Mouse (Mus musculus) adipocyte (in vitro differentiated cells): ENCODE measurements around the gene Pdia6.

Source experiments
- DNase-seq: peaks from one replicate; pipeline ENCODE4 v3.0.0-alpha.2; 2016; ENCODE audit warnings: low spot score

The Pdia6 gene

DNA sequence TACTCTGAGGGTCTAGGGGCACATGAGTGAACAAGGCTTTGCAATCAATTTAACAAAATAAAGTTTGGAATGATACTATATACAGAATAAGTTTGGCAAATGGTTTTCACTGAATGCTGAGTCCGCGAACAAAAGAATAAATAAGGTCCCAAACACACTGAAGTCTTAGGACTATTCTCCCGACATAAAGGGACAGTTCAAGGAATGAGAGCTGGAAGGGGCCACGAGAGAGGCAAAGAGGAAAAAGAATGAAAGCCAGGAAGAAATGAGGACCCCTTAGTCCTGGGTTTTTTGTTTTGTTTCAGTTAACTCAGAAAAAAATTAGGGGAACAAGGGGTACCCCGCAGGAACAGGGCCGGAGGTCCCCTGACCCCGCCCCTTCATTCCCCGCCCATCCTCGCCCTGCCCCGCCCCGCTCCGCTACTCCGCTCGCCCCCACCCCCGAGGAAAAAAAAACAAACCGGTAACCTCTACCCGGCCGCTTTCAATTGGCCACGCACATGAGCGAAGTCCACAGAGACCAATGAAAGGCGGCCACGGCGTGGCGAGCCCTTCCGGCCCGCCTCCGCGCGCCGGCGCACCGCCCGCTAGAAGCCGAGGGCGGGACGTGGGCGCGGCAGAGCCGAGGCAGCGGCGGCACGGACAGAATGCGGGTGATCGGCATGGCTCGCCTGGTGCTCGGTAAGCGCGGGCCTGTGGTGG lies at the start of gene Pdia6:
Pdia6 (plus strand) TSS at position 575 of the 702 bp plus-strand sequence.
- DNase-seq = peak; percentile 96

DNA sequence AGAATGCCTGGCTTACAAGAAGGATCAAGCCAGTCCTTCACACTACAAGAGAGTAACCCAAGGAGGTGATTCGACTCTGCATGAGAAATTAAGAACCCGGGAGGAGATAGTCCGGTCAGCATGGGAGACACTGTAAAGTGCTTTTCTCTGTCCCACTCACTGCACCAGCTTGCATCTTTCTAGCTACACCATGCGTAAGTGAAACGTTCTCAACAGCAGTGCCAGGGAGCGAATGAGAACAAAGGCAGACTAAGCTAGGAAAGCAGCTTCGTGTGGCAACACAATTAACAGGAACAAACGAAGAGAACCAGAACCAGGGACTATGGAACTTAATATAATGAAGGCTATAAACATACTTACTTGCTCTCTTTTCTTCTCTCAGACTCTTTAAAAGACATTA lies 48.0 kb upstream of the Pdia6 start:
- DNase-seq = no peak

DNA sequence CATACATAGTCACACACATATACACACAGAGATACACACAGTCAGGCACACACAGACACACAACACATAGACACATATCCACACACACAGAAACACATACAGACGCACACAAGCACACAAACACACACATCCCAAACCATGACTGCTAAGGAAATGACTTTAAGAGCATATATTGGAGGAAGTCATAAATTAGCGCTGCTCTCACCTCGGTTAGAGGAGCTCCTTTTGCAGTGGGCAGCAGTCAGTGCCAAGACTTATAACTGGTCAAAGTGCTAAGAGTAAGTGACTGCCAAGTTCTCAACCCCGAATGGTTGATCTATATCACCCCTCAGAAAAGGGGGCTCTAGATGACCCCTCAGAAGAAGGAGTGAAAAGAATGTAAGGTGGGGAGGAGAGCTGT lies 47.2 kb upstream of the Pdia6 start:
- DNase-seq = no peak

DNA sequence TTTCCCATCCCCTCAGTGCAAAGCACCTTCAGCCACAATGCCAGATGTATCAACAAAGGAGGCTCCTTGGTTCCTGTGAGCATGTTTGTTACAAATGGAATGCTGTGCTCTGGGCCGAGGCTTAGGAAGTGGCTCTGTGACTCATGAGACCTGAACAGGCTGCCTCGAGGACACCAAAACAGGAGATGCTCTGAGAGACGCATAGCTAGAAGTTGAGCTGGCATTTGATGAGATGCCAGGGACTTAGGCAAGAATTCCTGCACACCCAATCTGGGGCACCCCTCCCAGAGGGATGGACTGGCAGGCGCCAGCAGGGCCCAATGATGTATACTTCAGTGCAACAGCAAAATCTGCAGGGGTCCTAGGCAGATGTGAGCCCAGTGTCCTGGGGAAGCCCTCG lies 45.7 kb upstream of the Pdia6 start:
- peak; percentile 16 for DNase-seq

DNA sequence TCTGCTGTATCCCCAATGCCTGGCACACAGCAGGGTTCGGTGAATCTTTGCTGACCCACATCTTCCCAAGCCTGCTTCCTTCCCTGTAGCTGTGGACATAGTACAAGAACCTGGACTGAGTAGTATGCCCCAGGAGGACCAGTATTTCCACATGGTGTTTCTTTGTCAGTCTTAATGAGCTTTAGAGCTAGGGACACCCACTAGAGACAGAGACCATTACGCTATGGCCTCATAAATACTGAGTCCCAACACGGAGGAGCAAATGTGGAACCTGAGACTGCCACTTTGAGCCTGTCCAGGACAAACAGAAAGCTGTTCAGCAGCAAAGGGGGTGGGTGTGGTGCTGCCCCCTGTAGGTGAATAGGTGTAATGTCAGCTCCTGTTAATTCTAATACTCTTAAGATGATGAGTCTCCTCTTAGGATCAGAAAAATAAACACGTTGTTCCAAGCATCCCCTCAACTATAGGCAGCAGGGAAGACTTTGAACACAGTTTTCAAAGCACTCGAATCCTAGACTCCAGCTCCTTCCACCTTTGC lies 44.4 kb upstream of the Pdia6 start:
- DNase-seq = peak; percentile 10

DNA sequence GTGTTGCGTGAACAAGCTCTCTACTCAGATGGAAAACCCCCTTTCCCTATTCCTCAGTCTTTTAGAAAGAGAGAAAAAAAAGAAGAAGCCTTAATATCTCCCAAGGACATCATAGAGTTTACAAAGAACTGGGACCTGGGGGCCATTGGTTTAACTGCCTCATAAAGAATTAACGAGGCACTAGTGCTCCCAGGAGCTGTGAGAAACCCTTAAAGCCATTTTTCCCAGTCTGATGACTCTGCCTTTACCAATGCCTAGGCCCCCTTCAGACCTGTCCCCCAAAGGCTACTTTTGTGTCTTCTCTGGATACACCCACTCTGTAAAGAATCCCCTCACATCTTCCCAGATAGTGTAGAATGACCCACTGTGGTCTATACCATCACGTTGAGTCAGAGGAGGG lies 43.3 kb upstream of the Pdia6 start:
- DNase-seq = no peak

DNA sequence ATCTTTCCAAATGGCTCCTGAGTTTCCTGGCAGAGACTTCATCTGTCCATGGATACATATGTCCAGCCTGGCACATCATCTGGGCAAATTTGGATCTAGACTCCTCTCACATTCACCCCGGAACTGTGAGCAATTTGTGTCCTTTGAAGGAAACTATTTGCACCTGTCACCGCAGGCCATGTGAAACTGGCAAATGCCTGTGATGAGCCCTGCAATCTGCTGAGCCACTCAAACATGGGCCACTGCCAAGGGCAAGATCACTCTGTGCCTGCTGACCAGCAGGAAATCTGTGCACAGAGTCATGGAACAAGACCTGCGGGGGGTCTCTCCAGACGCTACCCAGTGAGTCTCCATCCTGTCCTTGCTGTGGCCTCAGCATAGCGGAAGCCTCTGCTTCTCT lies 41.3 kb upstream of the Pdia6 start:
- no peak for DNase-seq

DNA sequence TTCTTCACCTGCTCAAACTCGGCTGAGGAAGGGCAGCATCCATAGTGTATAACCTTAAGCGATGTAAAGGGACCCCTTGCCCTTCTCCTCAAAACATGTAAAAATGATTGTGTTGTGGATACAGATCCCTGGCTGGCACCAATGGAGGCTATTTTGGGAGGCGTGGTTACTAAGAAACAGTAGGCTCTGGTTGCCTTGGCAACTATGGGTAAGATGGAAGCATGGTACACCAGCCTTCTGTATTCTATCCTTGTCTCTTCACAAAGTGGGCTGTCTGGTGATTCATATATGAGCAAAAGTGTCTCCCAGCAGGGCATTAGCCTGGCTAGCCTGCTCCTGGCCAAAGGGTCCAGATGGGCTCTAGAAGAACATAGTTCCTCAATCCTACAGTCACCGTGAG lies 38.4 kb upstream of the Pdia6 start:
- no peak for DNase-seq

DNA sequence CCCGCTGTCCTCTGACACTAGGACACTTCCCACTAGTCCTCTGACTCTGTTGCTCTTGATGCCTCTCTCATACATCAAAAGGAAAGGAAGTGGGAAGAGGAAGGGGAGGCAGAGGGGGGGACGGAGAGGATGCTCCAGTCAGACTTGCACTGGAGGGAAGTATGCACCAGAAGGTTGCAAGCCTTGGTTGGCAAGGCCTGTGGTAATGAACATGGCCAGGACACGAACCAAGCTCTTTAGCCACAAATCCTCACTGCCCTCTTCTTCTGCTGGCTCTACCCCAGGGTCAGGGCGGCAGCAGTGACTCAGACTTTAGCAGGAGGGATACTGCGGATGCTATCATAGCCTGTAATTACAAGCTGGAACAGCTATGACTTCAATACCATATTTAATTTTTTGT lies 35.8 kb upstream of the Pdia6 start:
- no peak for DNase-seq

DNA sequence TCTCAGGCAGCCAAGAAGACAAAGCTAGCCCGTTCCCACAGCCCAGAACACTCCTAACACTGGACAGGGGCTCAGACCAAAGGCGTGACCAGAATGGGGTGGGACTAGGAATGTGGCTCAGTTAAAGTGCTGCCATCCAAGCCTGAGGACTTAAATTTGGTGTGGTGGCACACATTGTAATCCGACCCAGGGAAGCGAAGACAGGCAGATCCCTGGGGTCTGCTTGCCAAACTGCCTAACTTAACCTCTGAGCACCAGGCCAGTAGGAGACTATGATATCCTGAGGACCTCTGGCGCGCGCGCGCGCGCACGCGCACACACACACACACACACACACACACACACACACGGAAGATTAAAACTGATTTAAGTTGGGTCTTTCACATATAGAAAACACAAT lies 34.8 kb upstream of the Pdia6 start:
- DNase-seq = no peak

DNA sequence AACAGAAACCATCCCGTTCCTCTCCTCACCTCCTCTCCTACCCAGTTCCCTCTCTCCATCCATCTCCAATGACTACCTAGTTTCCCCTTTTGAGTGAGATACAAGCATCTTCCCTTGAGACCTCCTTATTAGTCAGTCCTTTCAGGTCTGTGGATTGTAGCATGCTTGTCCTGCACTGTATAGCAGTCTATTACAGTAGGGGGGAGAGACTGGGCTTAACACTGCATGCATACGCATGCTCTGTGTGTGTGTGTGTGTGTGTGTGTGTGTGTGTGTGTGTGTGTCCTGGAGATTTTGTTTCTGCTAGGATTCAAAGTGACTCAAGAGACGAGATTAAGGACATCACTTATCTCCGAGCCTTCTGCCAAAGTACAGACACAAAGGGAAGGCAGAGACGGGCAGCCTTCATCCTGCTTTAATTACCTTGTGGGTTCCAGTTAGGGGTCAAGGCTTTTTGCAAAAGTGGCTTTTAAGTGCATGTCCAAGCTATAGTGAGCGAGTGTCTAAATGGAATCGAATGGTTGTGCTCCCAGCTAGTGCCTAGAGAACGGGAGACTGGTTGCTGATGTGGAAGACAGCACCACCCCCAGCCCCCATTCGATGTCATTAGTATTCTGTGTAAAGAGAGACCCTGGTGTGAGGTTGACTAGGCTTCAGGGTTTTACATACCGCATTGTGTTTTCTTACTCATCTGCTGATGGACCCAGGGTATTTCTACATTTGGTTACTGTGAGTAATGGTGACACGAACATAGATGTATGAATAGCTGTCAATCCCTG lies 30.6 kb upstream of the Pdia6 start:
- DNase-seq = no peak

DNA sequence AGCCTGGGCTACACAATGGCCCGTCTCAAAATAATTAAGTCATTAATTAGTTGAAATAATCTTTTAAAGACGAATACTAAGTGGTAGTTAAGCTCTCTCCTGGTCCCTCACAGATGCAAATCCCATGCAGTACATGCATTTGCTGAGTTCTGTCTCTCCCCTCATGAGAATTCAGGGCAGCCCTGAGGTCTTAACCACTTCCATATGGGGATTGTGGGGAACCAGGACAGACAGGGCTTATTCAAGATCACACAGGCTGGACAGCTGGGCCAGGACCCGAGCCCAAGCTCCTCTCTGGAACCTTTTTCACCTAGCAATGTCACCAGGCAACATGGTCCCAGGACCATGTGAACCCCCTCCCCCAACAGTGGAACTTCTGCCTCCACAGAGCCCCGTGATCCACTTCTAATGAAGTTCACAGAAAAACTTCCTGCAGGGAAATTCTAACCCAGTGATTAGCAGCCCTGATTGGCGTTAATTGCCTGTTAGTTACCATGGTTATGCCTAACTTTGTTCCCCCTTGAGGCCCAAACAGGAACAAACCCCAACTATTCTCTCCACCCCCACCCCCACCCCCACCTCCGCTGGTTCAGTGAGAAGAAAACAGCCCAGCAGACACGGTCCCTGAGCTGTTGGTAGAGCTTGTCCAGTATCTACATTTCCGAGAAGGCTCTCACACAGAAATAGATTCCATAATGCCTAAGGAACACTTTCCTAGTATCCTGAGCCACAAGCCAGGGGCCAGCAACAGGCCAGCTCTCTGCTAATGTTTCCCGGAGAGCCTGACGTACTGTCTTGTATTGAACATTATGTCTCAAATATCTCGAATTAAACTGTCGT lies 27.5 kb upstream of the Pdia6 start:
- no peak for DNase-seq

DNA sequence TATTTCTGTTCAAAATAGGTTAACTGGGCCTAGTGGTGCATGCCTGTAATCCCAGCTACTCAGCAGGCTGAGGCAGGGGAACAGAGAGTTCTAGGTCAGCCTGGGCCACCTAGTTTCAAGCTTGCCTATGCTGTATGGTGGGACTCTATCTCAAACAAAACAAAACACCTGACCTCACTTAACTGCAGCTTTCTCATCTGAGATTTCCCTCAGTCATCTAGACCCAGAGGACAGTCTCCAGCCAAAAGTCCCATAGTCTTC lies 27.0 kb upstream of the Pdia6 start:
- DNase-seq = no peak

DNA sequence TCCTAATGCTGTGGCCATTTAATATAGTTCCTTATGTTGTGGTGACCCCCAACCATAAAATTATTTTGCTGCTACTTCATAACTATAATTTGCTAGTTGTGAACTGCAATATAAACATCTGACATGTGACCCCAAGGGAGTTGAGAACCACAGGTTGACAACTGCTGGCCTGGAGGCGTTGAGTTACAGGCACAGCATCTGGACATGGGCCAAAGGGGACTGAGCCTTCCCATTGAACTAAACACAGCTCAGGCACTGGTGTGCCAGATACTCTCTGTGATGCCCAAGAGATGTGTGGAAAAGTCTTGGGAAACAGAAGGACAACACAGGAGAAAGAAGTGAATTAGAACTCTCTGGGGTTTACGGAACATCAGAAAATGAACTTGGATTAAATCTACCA lies 25.3 kb upstream of the Pdia6 start:
- DNase-seq = peak; percentile 18

DNA sequence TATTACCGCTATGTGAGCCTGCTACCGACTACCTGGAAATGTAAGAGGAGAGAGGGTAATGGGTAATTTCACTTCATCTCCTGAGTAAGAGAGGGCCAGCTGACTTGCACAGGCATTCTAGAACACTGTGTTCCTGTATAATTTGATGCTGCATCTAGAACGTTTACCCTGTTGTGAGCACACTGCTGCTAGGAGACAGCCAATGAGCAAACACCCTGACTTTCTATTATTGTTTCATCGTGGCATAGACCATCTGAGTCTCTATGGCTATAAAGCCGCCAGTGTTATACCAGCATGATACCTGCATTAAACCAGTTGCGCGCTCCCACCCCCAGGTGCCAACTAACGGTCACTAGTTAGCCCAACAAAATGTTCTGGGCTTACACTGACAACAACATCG lies 24.7 kb upstream of the Pdia6 start:
- no peak for DNase-seq

DNA sequence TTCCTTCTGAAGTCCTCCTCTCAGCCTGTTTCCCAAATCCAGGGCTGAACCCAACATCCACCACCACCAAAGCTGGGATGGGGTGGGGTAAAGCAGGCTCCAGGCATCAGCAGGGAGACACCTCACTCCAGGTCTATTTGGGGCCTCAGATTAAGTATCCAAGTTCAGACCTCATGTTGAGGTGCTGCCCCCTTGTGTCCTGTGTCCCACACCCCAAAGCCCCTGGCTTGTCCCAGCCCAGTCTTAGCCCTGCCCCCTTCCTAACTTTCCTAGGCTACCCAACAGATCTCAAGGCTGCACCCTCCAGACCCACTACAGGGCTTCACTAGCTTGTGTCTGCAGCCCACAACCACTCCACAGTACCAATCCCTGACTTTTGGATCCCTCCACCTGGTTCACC lies 24.3 kb upstream of the Pdia6 start:
- no peak for DNase-seq

DNA sequence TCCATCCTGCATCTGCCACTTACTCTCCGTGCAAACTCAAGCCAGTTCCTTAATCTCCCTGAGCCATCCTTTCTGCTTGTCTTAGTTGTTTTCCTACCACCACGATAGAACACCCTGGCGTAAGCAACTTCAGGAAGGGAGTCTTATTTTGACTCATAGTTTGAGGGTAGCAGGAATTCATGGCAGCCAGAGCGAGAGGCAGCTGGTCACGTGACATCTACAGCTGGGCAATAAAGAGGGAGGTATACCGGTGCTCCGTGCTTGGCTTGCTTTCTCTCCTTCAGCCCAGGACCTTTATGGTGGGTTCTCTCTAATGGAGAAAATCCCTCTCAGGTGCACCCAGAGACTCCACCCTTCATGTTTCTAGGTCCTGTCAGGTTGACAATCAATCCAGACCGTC lies 15.4 kb upstream of the Pdia6 start:
- DNase-seq = no peak

DNA sequence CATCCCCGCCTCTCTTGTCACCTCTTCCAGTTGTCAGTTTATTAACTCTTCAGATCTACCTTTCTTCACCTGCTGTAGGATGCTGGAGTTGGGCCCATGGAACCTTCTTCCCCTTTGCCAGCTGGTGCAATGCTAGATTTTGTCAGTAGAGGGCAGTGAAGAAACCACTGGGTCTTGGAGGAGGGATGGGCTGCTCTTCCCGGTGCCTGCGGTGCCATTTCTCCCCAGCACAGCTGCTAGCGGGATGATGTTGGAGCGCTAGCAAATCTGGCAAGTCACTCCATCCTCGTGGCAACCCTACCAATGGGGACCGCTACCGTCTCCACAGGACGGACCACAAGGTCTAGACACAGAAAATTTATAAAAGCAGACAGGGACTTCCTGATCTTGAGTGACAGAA lies 13.3 kb upstream of the Pdia6 start:
- DNase-seq = peak; percentile 55

DNA sequence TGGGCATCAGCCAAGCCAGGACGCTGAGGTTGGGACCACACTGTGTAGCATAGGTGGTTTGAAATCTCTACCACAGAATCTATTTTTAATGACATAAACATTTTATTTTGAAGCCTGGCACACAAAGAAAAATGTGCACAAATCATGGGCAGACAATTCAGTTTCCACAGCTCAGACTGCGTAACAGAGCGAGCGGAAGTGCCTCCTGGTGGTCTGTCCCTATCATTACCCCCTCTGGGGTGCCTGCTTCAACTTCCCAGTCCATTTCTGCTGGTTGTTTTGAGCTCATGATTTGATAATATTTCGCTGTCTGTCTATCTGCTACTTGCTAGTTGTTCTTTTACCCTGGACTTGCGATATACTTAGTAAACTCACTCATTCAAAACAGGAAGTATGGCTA lies 10.7 kb upstream of the Pdia6 start:
- no peak for DNase-seq

DNA sequence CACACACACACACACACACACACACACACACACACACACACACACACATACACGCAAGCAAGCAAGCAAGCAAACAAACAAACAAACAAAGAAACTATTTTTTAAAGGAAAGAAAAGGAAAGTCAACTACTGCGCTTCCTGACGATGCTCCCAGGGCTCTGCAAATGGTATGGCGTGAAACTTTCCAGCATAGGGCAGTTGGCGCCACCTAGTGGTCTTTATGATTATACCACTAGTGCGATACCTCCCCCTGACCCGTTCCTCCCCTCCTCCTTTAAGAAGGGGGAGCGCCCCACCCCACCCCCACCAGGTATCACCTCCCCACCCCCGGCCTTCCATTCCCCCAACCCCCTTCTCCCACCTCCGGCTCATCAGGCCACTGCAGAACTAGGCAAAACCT lies 9.4 kb upstream of the Pdia6 start:
- peak; percentile 67 for DNase-seq

DNA sequence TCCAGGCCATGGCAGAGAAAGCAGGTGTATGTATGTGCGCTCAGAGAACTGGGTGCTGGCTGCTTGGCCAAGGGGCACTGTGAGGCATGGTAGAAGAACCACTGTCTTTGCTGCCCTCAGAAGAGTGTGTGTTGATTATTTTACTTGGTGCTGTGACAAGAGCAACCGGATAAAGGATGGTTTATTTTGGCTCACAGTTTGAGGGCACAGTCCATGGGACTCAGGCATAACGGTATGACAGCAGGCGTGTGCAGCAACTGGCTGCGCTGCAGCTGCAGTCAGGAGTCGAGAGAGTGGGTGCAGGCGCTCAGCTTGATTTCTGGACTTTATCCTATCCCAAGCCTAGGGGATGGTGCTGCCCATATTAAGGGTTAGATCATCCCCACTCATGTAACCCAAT lies 7.9 kb upstream of the Pdia6 start:
- DNase-seq = no peak

DNA sequence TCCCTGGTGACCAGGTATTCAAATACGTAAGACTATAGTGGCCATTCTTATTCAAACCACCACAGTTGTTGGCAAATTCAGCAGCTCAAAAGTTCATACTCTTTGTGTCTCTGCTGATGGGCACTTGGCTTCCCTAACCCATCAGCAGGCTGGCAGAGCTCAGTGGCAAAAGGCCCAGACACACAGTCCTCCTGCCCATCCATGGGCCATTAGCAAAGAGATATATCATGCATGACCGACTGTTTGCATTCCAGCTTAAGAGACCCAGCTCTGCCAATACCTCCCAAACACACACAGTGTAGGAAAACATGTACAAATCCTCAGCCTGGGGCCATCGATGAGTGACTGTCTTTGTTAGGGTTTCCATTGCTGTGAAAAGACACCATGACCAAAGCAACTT lies 5.3 kb upstream of the Pdia6 start:
- no peak for DNase-seq

DNA sequence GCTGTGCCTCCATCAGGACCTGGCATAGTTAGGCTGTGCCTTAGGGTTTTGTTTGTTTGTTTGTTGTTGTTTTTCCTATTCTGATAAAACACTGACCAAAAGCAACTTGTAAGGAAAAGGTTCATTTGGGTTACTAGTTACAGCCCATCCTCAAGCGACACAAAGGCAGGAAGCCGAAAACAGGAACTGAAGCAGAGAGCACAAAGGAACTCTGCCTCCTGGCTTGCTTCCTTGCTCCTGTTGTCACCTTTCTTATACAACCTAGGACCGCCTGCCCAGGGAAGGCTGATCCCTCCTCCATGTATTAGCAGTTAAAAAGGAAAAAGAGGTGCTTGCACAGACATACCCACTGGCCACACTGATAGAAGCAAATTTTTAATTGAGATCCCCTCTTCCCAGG lies 2.5 kb upstream of the Pdia6 start:
- no peak for DNase-seq
